Mouse (Mus musculus) hindbrain, embryonic 14.5 days (tissue): ENCODE measurements around the gene Ccdc38. TPM values are rescaled to one million over a fixed set of nuclear protein-coding genes. Genes with fewer than 3 reads are reported as not detected.
"Not testable (repeated sequence)": the region's sequence is repeated elsewhere in the genome, so short reads cannot be mapped to it uniquely, and the experiment has no call there.

ENCODE experiments used
- ATAC-seq: fragments of 200-750 bp; cut with Nextera tagmentation; 2 replicates; pipeline ENCODE4 v1.8.0; 2017; ENCODE audit warnings: moderate number of reproducible peaks, mild to moderate bottlenecking, moderate TSS enrichment, moderate library complexity; ENCODE audit not compliant: low FRiP score
- DNase-seq: peaks from one replicate; pipeline ENCODE4 v3.0.0-alpha.2; 2015; ENCODE audit warnings: low spot score
- H3K27ac ChIP-seq: fragments of 300-500 bp; sonication (generic); 2 replicates; pipeline ENCODE4 v1.5.1; 2014; ENCODE audit warnings: mild to moderate bottlenecking, moderate library complexity
- H3K27me3 ChIP-seq: fragments of 300-500 bp; sonication (generic); 2 replicates; pipeline ENCODE4 v1.6.1; 2014; ENCODE audit warnings: mild to moderate bottlenecking, low read length, mixed read lengths; ENCODE audit not compliant: control insufficient read depth, insufficient read depth
- H3K36me3 ChIP-seq: fragments of 300-500 bp; sonication (generic); replicated peaks from 2 replicates; pipeline ENCODE4 v1.6.1; 2014; ENCODE audit not compliant: control insufficient read depth, insufficient read depth
- H3K4me1 ChIP-seq: fragments of 300-500 bp; sonication (generic); replicated peaks from 2 replicates; pipeline ENCODE4 v1.6.1; 2014; ENCODE audit warnings: antibody characterized with exemption, low read length, mixed read lengths; ENCODE audit not compliant: control insufficient read depth, insufficient read depth
- H3K4me2 ChIP-seq: fragments of 300-500 bp; sonication (generic); replicated peaks from 2 replicates; pipeline ENCODE4 v1.6.1; 2014; ENCODE audit warnings: mild to moderate bottlenecking, moderate library complexity
- H3K4me3 ChIP-seq: fragments of 300-500 bp; sonication (generic); replicated peaks from 2 replicates; pipeline ENCODE4 v1.5.1; 2014; ENCODE audit warnings: mild to moderate bottlenecking, low read length
- H3K9ac ChIP-seq: fragments of 300-500 bp; sonication (generic); 2 replicates; pipeline ENCODE4 v1.6.1; 2014
- H3K9me3 ChIP-seq: fragments of 300-500 bp; sonication (generic); 2 replicates; pipeline ENCODE4 v1.6.1; 2016; ENCODE audit warnings: low read length; ENCODE audit not compliant: control insufficient read depth
- WGBS: fragments of 180-500 bp; shearing (Covaris S2); extraction: QIAGEN DNeasy Blood & Tissue Kit; methylation state at CpG from one replicate; pipeline ENCODE4 v1.1.7; 2014; 5-methylcytosine and 5-hydroxymethylcytosine counted together
- polyA plus RNA-seq: library from polyadenylated mRNA; unstranded; fragments of >200 nt; fragmentation: Nextera tagmentation; extraction: Ambion mirVana; gene quantifications from 2 replicates; pipeline ENCODE4 v1.2.1, GENCODE M21; 2014

Gene Ccdc38
- polyA plus RNA-seq, 1 experiment from 2014 or later, result 0.25 TPM

- Histone ChIP-seq H3K36me3 (no peaks in the 10 kb centered on the region), H3K4me3 (no peak overlapping the region), H3K9me3 (no peaks in the 10 kb centered on the region), H3K27ac (no peak overlapping the region), H3K4me1 (peaks cover 8% of the 10 kb centered on the region), H3K4me2 (no peak overlapping the region), H3K27me3 (peaks cover 5% of the 10 kb centered on the region; the same call in 1 of the 2 replicates), H3K9ac (no peak overlapping the region)
- ATAC-seq, result no peak
- DNase-seq, result no peak
- WGBS, result 17% methylated on average over 4 of the region's 4 CpGs
These were observed 1.9 kb downstream of the Ccdc38 start for GRCm38 (mm10) chr10:93542356-93542755.

- 51% methylated on average over 6 of the region's 6 CpGs for WGBS
- DNase-seq, result no peak
- H3K9me3 ChIP-seq, result no peaks in the 10 kb centered on the region
- ATAC-seq, result no peak
- no peak overlapping the region for H3K4me2 ChIP-seq
- H3K36me3 ChIP-seq, result no peaks in the 10 kb centered on the region
- H3K4me3 ChIP-seq, result no peak overlapping the region
- peaks cover 8% of the 10 kb centered on the region for H3K4me1 ChIP-seq
- peaks cover 5% of the 10 kb centered on the region; the same call in 1 of the 2 replicates for H3K27me3 ChIP-seq
- no peak overlapping the region for H3K9ac ChIP-seq
- H3K27ac ChIP-seq, result no peak overlapping the region
These were observed 2.7 kb downstream of the Ccdc38 start for GRCm38 (mm10) chr10:93543176-93543575.

- H3K9me3 ChIP-seq, result no peaks in the 10 kb centered on the region
- no peaks in the 10 kb centered on the region for H3K36me3 ChIP-seq
- no peak overlapping the region for H3K27ac ChIP-seq
- H3K9ac ChIP-seq, result no peak overlapping the region
- H3K4me3 ChIP-seq, result no peak overlapping the region
- peaks cover 8% of the 10 kb centered on the region for H3K4me1 ChIP-seq
- no peak overlapping the region for H3K4me2 ChIP-seq
- peaks cover 5% of the 10 kb centered on the region; the same call in 1 of the 2 replicates for H3K27me3 ChIP-seq
- DNase-seq (no peak), ATAC-seq (no peak)
- WGBS, result 84% methylated on average over 5 of the region's 5 CpGs
These were observed 3.7 kb downstream of the Ccdc38 start for GRCm38 (mm10) chr10:93544172-93544571.

GRCm38 (mm10) chr10:93547741-93548270, 7.4 kb downstream of the Ccdc38 start:
- Histone ChIP-seq H3K36me3 (no peaks in the 10 kb centered on the region), H3K4me2 (no peak overlapping the region), H3K9me3 (no peaks in the 10 kb centered on the region), H3K4me1 (no peaks in the 10 kb centered on the region), H3K27me3 (no peaks in the 10 kb centered on the region), H3K4me3 (no peak overlapping the region), H3K27ac (no peak overlapping the region), H3K9ac (no peak overlapping the region)
- 96% methylated on average over 4 of the region's 4 CpGs for WGBS
- ATAC-seq, result no peak
- no peak for DNase-seq

- ATAC-seq, result peak; percentile 62; the same call in 1 of the 2 replicates
- Histone ChIP-seq H3K4me3 (no peak overlapping the region), H3K4me1 (no peaks in the 10 kb centered on the region), H3K9ac (no peak overlapping the region), H3K4me2 (no peak overlapping the region), H3K27me3 (no peaks in the 10 kb centered on the region), H3K27ac (no peak overlapping the region), H3K36me3 (no peaks in the 10 kb centered on the region), H3K9me3 (no peaks in the 10 kb centered on the region)
- 15% methylated on average over 7 of the region's 7 CpGs for WGBS
- DNase-seq, result peak; percentile 87
These were observed 8.6 kb downstream of the Ccdc38 start for GRCm38 (mm10) chr10:93548991-93549390.

- DNase-seq (no peak), ATAC-seq (no peak)
- H3K4me3 ChIP-seq, result no peak overlapping the region
- no peaks in the 10 kb centered on the region for H3K9me3 ChIP-seq
- H3K4me1 ChIP-seq, result no peaks in the 10 kb centered on the region
- no peak overlapping the region for H3K4me2 ChIP-seq
- H3K27me3 ChIP-seq, result no peaks in the 10 kb centered on the region
- no peaks in the 10 kb centered on the region for H3K36me3 ChIP-seq
- WGBS, result 83% methylated on average over 10 of the region's 10 CpGs
- no peak overlapping the region for H3K9ac ChIP-seq
- H3K27ac ChIP-seq, result no peak overlapping the region
These were observed 9.4 kb downstream of the Ccdc38 start for GRCm38 (mm10) chr10:93549821-93550220.

- WGBS, result 88% methylated on average over 8 of the region's 8 CpGs
These were observed 12.2 kb downstream of the Ccdc38 start for GRCm38 (mm10) chr10:93552596-93552995.

GRCm38 (mm10) chr10:93557971-93558370, 17.5 kb downstream of the Ccdc38 start:
- WGBS, result 79% methylated on average over 2 of the region's 2 CpGs
- not testable (repeated sequence) for H3K27me3 ChIP-seq, H3K4me2 ChIP-seq, H3K36me3 ChIP-seq, H3K4me3 ChIP-seq, H3K4me1 ChIP-seq, H3K27ac ChIP-seq, ATAC-seq, DNase-seq, H3K9me3 ChIP-seq, H3K9ac ChIP-seq

More at GRCm38 (mm10) chr10:93552596-93552995, 12.2 kb downstream of the Ccdc38 start:
- H3K27ac ChIP-seq, result no peak overlapping the region
- no peaks in the 10 kb centered on the region for H3K4me1 ChIP-seq
- H3K9me3 ChIP-seq, result no peaks in the 10 kb centered on the region
- DNase-seq (no peak), ATAC-seq (no peak)
- no peak overlapping the region for H3K9ac ChIP-seq
- no peaks in the 10 kb centered on the region for H3K36me3 ChIP-seq
- no peak overlapping the region for H3K4me3 ChIP-seq
- H3K27me3 ChIP-seq, result no peaks in the 10 kb centered on the region
- no peak overlapping the region for H3K4me2 ChIP-seq

GRCm38 (mm10) chr10:93559786-93560185, 19.4 kb downstream of the Ccdc38 start:
- 60% methylated on average over 9 of the region's 9 CpGs for WGBS
- Histone ChIP-seq H3K27ac (no peak overlapping the region), H3K9me3 (no peaks in the 10 kb centered on the region), H3K4me3 (no peak overlapping the region), H3K9ac (no peak overlapping the region), H3K27me3 (no peaks in the 10 kb centered on the region), H3K4me1 (no peaks in the 10 kb centered on the region), H3K36me3 (no peaks in the 10 kb centered on the region), H3K4me2 (no peak overlapping the region)
- DNase-seq, result no peak
- no peak; the same call in 1 of the 2 replicates for ATAC-seq
